Mouse (Mus musculus): Measurements from ENCODE around the gene Smyd3. TPM values are rescaled to one million over a fixed set of nuclear protein-coding genes. Genes with fewer than 3 reads are reported as not detected.

Gene Smyd3
- polyA plus RNA-seq (2012; rRNA removed): 14.2 and 15.4 TPM in 2 replicates

DNA sequence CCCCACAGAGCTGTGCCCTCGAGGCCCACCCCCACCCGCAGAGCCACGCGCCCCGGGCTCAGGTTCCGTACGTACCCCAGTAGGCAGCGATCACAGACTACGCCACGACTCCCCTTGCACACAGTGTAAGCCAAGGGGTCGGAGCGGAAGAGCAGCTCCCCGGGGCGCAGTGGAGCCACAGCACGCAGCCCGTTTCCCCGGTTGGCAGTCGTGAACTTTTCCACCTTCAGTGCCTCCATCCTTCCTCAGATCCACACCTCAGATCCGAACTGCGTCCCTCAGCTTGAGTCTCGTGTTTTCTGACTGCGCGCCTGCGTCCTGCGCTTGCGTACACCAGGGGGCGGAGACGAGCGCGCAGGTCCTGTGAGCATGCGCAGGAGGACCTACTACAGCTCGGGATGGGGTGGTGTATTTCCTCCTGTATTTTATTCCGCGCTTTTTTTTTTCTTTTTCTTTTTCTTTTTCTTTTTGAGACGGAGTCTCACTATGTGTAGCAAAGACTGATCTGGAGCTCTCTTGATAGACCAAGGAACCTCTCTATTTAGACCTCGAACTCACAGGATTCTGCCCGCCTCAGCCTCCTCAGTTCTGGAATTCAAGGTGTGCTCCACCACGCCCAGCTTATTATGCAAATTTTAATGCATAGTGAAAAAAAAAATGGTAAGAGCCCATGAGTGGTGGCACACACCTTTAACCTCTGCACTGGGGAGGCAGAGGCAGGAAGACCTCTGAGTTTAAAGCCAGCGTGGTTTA lies at the start of gene Smyd3:
TSS of gene Smyd3 (minus strand) at position 329 of the 753 bp plus-strand sequence.
- TF ChIP-seq CTCF (IDR thresholded peaks at IDR 0.05; ENCODE audit: extremely low read depth, insufficient read depth, low read length) (peak; percentile 46), POLR2A (IDR thresholded peaks at IDR 0.05; ENCODE audit: extremely low read depth, insufficient read depth, low read length) (peak; percentile 91)
- peak within 1 kb of the TSS; percentile 55 for H3K4me3 ChIP-seq (ENCODE audit: insufficient read depth, low read length)
- no peak within 1 kb of the TSS for H3K27ac ChIP-seq (ENCODE audit: insufficient read depth, low read length)
- H3K4me1 ChIP-seq (ENCODE audit: control insufficient read depth, insufficient read depth, low read length): peaks cover 3% of the 10 kb centered on the region; the same call in 1 of the 2 replicates

DNA sequence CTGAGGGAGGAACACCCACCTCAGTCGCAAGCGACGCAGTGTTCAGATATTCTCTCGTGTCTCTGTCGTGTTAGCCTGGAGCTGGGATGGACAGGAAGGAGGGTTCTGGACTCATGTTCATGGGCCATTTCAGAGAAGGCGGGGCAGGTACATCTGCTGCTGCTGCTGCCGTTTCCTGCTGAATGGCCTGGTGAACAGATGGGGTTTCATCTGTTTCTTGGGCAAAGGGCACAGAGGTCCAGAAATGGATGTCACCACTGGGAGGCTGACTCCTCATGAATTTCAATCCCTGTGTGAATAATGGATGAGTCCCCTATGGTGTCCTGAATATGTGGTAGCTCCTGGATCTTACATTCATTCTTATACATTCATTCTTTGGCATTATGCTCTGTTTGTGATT lies 49.7 kb upstream of the Smyd3 start:
- TF ChIP-seq POLR2A (IDR thresholded peaks at IDR 0.05; ENCODE audit: extremely low read depth, insufficient read depth, low read length): no peak
- TF ChIP-seq CTCF (IDR thresholded peaks at IDR 0.05; ENCODE audit: extremely low read depth, insufficient read depth, low read length): no peak
- no peak overlapping the region for H3K4me3 ChIP-seq (ENCODE audit: insufficient read depth, low read length)
- peaks cover 3% of the 10 kb centered on the region; the same call in 1 of the 2 replicates for H3K4me1 ChIP-seq (ENCODE audit: control insufficient read depth, insufficient read depth, low read length)
- H3K27ac ChIP-seq (ENCODE audit: insufficient read depth, low read length): no peak overlapping the region

DNA sequence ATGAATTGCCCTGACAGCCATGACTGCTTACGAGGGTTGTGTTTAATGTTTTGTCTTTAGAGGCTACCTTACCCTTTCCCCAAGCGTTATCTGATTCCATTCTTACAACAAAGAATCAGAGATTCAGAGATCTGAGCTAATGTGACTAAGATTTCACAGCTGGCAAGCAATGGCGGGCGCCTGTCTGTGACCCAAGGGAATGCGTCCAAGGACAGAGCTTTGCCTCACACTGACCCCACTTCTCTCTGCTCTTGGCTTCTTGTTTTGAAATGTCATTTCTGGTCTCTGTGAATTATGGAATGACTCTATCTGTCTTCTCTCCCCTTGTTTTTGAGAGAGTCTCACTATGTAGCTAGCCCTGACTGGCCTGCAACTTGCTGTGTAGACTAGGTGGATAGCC lies 46.1 kb upstream of the Smyd3 start:
- Histone ChIP-seq H3K27ac (ENCODE audit: insufficient read depth, low read length) (no peak overlapping the region), H3K4me3 (ENCODE audit: insufficient read depth, low read length) (no peak overlapping the region), H3K4me1 (ENCODE audit: control insufficient read depth, insufficient read depth, low read length) (peaks cover 3% of the 10 kb centered on the region; the same call in 1 of the 2 replicates)
- TF ChIP-seq POLR2A (IDR thresholded peaks at IDR 0.05; ENCODE audit: extremely low read depth, insufficient read depth, low read length) (no peak), CTCF (IDR thresholded peaks at IDR 0.05; ENCODE audit: extremely low read depth, insufficient read depth, low read length) (no peak)

DNA sequence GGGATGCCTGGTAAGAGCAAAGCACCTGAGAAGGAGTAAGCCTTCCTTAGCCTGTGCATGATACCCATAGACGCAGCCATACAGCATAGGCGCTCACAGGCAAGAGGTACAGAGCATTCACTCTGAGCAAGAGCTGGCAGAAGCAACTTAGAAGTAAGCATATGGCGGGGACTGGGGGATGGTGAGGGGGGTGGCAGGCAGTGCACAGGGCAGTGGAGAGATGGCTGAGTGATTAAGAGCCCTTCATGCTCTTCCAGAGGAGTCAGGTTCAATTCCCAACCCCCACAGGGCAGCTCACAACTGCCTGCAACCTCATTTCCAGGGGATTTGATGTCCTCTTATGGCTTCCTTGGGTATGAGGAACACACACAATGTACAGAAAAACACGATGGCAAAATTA lies 45.4 kb upstream of the Smyd3 start:
- Histone ChIP-seq H3K27ac (ENCODE audit: insufficient read depth, low read length) (no peak overlapping the region), H3K4me1 (ENCODE audit: control insufficient read depth, insufficient read depth, low read length) (peaks cover 3% of the 10 kb centered on the region; the same call in 1 of the 2 replicates), H3K4me3 (ENCODE audit: insufficient read depth, low read length) (no peak overlapping the region)
- TF ChIP-seq CTCF (IDR thresholded peaks at IDR 0.05; ENCODE audit: extremely low read depth, insufficient read depth, low read length): no peak
- no peak for TF ChIP-seq POLR2A (IDR thresholded peaks at IDR 0.05; ENCODE audit: extremely low read depth, insufficient read depth, low read length)

DNA sequence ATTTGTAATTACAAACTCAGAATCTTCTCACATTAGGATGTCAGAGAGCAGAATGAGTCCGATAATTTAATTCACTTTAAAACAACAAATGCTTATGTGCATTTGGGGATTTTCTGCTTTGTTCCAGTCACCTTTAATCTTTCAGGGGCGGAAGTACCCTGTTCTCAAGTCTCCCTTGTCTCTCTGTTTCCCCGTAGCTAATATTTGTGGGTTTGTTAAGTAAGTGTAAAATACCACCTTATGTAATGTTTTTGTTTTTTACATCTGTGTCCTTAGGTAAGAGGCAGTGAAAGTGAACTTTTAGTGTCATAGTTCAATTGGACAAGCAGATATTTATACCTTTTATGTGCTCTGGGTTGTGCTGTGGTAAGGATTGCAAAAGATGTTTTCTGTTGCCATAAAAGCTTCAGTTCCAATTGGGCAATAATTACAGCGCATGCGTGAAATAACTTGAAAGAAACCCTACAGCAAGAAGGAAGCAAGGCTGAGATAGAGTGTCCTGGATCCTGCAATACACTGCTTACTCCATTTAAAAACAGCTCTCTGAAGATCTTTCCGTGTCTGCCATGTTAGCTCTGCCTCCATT lies 43.1 kb upstream of the Smyd3 start:
- no peak for TF ChIP-seq CTCF (IDR thresholded peaks at IDR 0.05; ENCODE audit: extremely low read depth, insufficient read depth, low read length)
- TF ChIP-seq POLR2A (IDR thresholded peaks at IDR 0.05; ENCODE audit: extremely low read depth, insufficient read depth, low read length): no peak
- Histone ChIP-seq H3K27ac (ENCODE audit: insufficient read depth, low read length) (no peak overlapping the region), H3K4me3 (ENCODE audit: insufficient read depth, low read length) (no peak overlapping the region), H3K4me1 (ENCODE audit: control insufficient read depth, insufficient read depth, low read length) (peaks cover 3% of the 10 kb centered on the region; the same call in 1 of the 2 replicates)

DNA sequence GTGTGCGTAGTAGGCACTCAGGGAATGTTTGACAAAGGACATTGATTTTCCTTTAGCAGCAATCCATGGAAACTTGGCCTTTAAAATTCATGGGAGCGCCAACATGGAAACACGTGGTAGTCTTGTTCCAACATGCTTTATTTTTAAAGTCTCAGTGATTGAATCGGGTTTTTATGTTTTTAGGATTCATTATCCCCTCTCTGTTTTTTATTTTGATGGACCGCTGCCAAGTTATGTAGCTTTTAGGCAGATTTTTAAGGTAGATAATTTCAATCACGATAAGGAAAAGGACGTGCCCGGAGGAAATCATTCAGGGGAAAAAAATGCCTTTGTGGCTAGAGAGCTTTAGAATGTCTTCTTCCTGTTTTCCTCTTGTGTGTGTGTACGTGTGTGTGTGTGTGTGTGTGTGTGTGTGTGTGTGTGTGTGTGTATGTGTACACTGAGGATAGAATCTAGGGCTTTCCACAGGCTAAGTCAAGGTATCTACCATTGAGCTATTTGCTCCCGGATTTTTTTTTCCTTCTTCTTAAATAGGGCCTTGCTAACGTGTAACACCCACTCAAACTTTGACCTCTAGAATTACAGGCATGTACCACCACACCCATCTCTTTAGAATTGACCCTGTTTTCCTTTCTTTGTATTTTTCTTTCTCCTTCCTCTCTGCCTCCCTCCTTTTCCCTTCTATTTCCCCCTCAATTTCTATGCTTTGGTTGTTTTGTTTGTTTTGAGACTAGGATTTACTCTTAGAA lies 41.8 kb upstream of the Smyd3 start:
- Histone ChIP-seq H3K4me1 (ENCODE audit: control insufficient read depth, insufficient read depth, low read length) (peaks cover 3% of the 10 kb centered on the region; the same call in 1 of the 2 replicates), H3K4me3 (ENCODE audit: insufficient read depth, low read length) (no peak overlapping the region), H3K27ac (ENCODE audit: insufficient read depth, low read length) (no peak overlapping the region)
- no peak for TF ChIP-seq CTCF (IDR thresholded peaks at IDR 0.05; ENCODE audit: extremely low read depth, insufficient read depth, low read length)

DNA sequence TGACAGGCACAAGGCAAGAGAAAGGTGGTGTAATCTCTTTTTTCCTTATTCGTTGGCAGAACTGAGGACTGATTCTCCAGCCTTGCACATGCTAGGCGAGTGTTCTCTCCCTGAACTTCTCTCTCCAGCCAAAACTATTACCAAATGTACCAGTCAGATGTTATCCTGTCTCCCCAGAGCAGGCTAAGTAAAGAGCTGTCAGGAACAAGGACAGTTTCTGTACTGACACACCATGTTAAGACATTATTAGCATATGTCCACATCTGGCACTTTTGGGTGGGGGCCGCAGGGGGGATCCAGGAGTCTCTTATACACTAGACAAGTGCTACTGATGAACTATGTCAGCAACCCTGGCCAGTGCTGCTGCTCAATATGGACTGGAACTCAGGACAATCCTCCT lies 39.1 kb upstream of the Smyd3 start:
- TF ChIP-seq POLR2A (IDR thresholded peaks at IDR 0.05; ENCODE audit: extremely low read depth, insufficient read depth, low read length): no peak
- no peak for TF ChIP-seq CTCF (IDR thresholded peaks at IDR 0.05; ENCODE audit: extremely low read depth, insufficient read depth, low read length)
- no peak overlapping the region for H3K4me3 ChIP-seq (ENCODE audit: insufficient read depth, low read length)
- no peaks in the 10 kb centered on the region for H3K4me1 ChIP-seq (ENCODE audit: control insufficient read depth, insufficient read depth, low read length)
- H3K27ac ChIP-seq (ENCODE audit: insufficient read depth, low read length): no peak overlapping the region

DNA sequence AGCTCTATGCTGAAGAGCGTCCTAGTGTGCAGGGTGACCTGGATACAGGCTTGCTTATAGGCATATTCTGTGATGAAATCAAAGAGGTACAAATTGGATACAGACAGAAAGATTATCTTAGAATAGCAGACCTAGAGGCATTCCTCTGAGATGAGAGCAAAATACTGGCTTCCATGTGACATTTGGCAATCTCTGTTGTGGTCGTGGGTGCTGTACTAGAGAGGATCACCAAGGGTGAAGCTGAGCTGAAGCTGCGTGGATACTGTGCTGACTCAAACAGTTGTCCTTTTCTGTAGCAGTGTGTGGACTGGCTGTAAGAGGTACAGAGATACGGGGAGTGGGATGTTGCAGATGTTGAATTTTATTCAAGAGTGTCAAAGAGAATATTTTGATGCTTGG lies 36.1 kb upstream of the Smyd3 start:
- Histone ChIP-seq H3K4me3 (ENCODE audit: insufficient read depth, low read length) (no peak overlapping the region), H3K27ac (ENCODE audit: insufficient read depth, low read length) (no peak overlapping the region), H3K4me1 (ENCODE audit: control insufficient read depth, insufficient read depth, low read length) (no peaks in the 10 kb centered on the region)
- TF ChIP-seq POLR2A (IDR thresholded peaks at IDR 0.05; ENCODE audit: extremely low read depth, insufficient read depth, low read length) (no peak), CTCF (IDR thresholded peaks at IDR 0.05; ENCODE audit: extremely low read depth, insufficient read depth, low read length) (no peak)

DNA sequence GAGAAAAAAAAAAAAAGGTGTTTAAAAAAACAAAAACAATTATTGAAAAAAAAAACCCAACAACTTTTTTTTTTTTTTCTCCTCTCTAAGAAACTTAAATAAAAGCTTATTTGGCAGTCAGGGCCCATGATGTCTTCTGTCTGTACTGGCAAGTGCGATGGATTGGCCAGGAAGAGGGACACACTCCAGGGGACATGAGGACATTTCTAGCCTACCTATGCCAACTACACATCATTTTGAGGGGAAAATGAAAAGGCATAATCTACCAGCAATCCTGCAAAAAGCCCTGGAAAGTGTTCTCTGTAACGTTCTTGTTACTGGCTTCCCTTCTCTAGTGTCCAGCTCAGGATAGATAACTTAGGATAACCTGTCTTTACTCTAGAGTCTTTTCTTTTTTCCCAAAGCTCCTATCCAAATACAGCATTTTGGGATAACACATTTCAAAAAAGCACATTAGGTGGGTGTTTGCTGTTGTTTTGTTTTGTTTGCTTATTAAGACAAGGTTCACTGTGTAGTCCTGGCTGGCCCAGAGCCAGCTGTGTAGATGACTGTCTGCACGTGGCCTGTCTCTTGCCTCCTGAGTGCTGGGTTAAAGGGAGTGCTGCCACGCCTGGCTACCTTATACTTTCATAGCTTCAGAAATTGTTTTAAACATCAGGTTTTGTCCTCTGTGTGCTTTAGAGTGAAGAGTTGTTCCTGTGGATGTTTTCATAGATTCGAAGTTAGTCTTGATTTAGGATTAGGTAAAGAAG lies 35.5 kb upstream of the Smyd3 start:
- H3K27ac ChIP-seq (ENCODE audit: insufficient read depth, low read length): no peak overlapping the region
- H3K4me3 ChIP-seq (ENCODE audit: insufficient read depth, low read length): no peak overlapping the region
- TF ChIP-seq CTCF (IDR thresholded peaks at IDR 0.05; ENCODE audit: extremely low read depth, insufficient read depth, low read length): no peak
- TF ChIP-seq POLR2A (IDR thresholded peaks at IDR 0.05; ENCODE audit: extremely low read depth, insufficient read depth, low read length): no peak
- no peaks in the 10 kb centered on the region; the same call in 1 of the 2 replicates for H3K4me1 ChIP-seq (ENCODE audit: control insufficient read depth, insufficient read depth, low read length)
